Mouse (Mus musculus) neural tube, embryonic 10.5 days (tissue): Measurements from ENCODE around the gene Prkg2.

Experiments
- DNase-seq: peaks from one replicate; pipeline ENCODE4 v3.0.0-alpha.2; 2017; ENCODE audit warnings: low spot score; ENCODE audit errors: extremely low spot score

Gene Prkg2

GRCm38 (mm10) chr5:98978316-98978715 is 58.8 kb downstream of the Prkg2 start:
- no peak for DNase-seq

- no peak for DNase-seq
These were observed 61.1 kb downstream of the Prkg2 start for GRCm38 (mm10) chr5:98975877-98976672.

DNA sequence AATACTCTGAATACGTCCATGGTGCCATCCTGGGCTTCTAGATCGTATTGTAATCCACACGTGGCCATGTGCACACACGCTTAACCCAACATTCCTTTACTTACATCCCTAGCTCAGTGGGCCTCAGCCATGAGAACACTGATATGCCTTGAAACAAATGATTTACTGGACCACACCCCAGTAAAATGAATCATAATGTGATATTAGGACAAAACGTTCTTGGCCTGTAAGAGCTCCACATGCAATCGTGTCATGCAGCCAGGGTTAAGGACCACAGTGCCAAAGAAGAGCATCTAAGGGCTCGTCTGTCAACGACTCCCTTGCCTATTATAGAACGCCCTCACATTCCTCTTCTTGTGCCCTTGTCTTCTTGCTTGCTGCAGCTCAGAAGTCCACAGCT is 70.5 kb downstream of the Prkg2 start:
- DNase-seq = no peak

DNA sequence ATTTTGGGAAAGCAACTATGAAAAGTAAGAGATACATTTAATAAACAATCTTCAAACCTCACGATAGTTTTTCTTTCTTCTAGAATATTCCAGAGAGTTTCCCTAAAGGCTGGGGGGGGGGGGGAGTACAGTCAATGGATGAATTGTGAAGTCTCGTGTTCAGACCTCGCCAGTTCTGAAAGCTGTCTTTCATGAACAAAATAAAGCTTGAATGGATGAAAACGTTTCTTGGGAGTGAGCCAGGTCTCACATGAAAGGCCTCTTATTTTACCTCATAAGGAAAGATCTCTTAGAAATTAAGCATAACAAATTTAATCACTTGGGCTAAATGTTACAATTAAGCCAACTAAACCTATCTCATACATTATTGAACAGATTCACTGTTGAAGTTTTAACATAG is 72.0 kb downstream of the Prkg2 start:
- DNase-seq = no peak

DNA sequence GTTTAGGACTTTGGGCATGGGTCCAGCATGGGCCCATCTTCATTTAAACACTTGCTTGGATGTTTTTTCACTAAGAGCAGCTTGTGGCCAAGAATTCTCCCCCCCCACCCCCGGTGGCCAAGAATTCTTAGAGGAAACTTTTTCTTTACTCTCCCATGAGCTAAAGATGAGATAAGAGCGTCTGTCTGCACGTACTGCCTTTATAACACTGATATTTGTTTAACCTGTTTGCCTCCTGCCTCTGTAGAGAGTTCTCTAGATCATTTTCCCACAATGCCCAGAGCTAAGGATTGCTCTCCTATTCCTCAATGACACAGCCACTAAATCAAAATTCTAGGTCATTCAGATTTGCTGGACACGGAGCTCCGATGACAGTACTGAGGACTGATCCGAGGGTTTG is 72.8 kb downstream of the Prkg2 start:
- DNase-seq = no peak

GRCm38 (mm10) chr5:98962472-98962871 is 74.7 kb downstream of the Prkg2 start:
- DNase-seq = no peak

GRCm38 (mm10) chr5:98955576-98955975 is 81.6 kb downstream of the Prkg2 start:
- no peak for DNase-seq

DNA sequence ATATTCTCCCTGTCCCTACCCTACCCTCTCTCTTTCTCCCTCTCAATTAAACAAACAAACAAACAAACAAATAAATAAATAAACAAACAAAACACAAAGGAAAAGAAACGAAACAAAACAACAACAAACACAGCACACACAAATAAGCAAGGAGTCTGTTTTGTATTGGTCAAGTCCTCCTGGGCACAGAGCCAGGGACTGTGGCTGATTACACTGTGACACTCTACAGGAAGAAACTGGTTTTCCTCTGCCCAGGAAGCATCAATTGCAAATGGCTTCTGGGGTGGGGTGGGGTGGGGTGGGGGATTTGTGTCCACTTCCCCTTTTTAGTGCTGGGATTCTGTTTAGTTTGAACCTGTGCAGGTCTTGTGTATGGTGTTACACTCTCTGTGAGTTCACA is 83.8 kb downstream of the Prkg2 start:
- DNase-seq = no peak

DNA sequence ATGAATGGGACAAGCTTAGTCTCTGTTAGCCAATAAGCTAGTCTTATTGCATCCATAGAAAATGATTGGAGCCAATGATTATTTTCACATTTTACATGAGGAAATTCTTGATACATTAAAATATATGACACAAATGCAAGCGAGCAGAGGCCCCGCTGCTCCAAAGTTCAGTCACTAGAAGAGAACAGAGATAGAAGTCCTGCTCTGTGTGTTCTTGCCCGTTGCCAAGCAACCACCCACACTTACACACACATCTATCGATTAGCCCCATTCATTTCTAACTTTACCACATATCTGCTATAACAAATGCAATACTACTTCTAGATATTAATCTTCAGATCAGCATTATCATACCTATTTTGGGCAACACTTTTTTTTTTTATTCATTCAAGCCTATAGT is 85.6 kb downstream of the Prkg2 start:
- no peak for DNase-seq

DNA sequence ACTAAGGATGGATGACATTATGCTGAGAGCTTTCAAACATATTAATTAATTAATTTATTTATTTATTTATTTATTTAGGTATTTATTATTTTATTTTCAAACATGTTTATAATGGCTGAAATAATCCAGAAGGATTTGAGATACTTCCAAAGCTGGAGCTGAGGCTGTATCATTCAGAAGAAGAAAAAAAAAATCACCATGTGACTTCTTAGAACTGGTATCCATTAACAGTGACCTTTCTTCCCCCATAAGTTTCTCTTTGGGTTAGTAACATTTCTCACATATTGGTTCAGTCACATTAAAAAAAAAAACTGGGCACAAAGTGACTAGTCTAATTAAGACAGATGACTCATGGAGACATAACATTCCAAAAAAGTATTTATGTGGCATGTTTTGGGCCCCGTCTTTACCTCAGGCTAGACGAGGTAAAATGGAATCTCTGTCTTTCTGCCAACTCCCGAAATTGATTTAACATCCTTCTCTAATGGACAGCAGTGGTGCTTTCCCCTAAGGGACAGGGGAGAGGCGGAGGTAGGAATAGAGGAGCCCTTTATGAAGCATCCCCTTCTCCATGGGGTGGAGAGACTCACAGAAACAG is 86.6 kb downstream of the Prkg2 start:
- DNase-seq = no peak

DNA sequence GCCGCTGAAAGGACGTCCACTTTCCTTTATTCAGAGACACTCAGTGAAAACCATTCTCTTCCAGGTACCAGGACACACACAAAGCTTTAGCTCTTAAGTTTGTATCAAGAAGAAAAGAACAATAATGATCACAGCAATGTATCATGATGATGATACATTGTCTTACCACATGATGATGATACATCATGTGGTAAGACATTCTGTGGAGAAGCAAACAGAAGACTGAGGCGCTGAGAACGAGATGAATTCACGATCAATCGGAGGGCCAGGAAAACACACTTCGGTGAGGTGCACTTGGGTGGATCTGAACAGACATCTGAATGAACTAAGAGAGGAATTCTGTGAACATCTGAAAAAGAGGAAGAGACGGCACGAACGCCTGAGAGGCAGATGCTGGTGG is 87.4 kb downstream of the Prkg2 start:
- no peak for DNase-seq

GRCm38 (mm10) chr5:98946656-98947055 is 90.5 kb downstream of the Prkg2 start:
- no peak for DNase-seq

- no peak for DNase-seq
These were observed 91.0 kb downstream of the Prkg2 start for GRCm38 (mm10) chr5:98946117-98946620.

DNA sequence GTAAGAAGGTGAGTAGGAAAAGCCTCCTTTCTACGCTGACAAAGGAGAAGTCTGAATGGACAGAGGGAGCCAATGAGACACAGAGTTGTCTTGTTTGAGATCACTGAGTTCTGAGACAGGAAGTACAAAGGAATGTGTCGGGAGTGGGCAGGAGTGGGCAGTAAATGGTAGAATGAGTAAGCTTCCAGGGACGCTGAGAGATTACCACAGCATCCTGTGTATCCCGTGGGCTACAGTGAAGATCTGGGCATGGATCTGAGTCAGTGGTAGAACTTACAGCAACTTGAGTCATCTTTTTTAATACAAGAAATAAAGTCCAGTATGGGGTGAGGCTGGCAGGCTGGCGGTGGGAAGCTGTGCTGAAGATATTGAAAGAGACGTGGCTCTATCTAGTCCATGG is 93.4 kb downstream of the Prkg2 start:
- DNase-seq = no peak

DNA sequence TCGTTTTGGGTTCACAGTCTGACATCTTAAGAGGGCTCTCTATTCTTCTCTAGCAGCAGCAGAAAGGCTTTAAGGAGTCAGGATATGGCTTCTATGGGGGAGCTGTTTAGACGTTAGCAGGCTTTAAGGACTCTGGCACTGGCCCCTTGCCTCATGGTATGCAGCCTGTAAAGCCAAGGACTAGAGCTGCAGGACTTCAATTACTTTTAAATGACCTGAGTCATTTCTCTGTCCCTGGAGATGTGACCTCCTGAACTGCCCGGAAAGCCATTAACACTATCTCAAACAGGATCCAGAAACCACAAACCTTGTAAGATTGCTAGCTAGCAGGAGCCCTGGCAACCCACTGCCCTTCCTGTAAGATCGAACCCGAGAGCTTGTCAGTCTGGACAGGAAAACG is 96.4 kb downstream of the Prkg2 start:
- peak; percentile 40 for DNase-seq

- DNase-seq = no peak
These were observed 97.4 kb downstream of the Prkg2 start for GRCm38 (mm10) chr5:98939631-98940208.

DNA sequence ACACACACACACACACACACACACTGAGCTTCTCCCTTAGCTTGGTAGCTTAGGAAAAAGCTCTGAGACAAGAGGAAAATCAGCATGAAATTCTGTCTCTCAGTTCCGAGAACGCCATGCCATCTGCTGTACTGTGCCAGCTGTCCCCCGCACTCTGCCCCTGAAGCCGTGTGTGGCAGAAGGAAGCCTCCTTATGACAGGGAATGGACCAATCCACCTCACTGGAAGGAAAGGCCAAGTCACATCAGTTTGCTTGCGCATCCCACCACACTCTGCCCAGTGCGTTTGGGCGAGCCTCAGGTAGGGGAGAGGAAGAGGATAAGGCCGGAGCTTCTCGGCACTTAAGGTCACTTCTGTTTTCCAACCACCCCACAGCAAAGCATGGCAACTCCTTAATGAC is 98.0 kb downstream of the Prkg2 start:
- DNase-seq = no peak

- DNase-seq = no peak
These were observed 99.3 kb downstream of the Prkg2 start for GRCm38 (mm10) chr5:98937879-98938278.

- no peak for DNase-seq
These were observed 100.5 kb downstream of the Prkg2 start for GRCm38 (mm10) chr5:98936650-98937049.

- no peak for DNase-seq
These were observed 101.2 kb downstream of the Prkg2 start for GRCm38 (mm10) chr5:98935930-98936329.

DNA sequence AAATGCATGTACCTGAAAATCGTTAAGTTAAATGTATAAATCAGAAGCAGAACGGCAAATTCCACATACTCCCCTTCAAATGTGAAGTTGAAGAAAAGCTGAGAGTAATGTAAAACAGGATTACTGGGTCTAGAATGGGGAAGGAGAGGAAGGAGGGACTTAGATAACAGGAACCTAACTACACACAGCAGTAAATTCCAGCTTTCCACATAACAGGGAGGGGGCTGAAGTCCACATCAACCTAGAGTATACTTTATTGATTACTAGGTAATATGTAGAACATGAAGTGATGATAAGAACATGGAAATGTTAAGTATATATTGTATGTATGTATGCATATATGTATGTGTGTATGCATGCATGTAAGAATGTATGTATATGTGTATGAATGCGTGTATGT is 114.2 kb downstream of the Prkg2 start:
- DNase-seq = no peak

DNA sequence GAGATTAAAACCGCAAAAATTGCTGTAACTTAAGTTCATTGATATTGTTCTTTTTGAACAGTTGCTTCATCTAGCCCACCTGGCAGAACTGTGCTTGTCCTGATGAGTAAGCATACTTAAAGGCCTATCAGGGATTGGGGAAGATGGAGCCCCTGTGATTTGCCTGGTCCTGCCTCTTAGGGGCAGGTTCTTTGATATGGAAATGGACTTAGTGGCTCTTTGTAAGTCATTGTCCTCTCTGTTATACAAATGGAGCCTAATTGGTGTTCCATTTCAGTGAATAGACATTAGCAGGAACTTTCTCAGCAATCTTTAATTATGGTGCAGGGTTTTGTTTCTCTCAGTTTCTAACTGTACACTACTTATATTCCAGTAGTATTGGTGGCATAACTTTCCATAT is 115.5 kb downstream of the Prkg2 start:
- DNase-seq = no peak

- no peak for DNase-seq
These were observed 118.4 kb downstream of the Prkg2 start for GRCm38 (mm10) chr5:98918716-98919115.
